In genomic region chr5:53194841-53195240, GRCm38 (mm10) we compare ENCODE assay signal across 24 mouse cellular contexts. TPM values are rescaled to one million over a fixed set of nuclear protein-coding genes. Genes with fewer than 3 reads are reported as not detected.
DNase-seq lines count a peak whose midpoint lies in the region; ATAC-seq lines count a peak whose summit lies in the region.
"Had no signal": no experiment of that assay in that cellular context is flagged by ENCODE, and none has a peak within 500 bp of the region (broad histone marks: within the 10 kb centered on the region; RNA-seq: fewer than 3 reads in every experiment).

No protein-coding gene starts in this region.

- DNase-seq in spleen, postnatal 36 days (ENCODE audit: low spot score in 2 of 2) = peak; percentile 10 to 11
- DNase-seq in spleen, adult 12 weeks (ENCODE audit: low spot score) = no peak
- no peak for DNase-seq in urinary bladder, adult 2 months (ENCODE audit: low spot score)
- no peak for DNase-seq in layer of hippocampus, adult 8-10 months (ENCODE audit: low spot score in 2 of 2)
- no peak for DNase-seq in cerebellum, adult 18-20 months
- DNase-seq: adrenal gland, postnatal 14 days; cerebellum, adult 2 months; embryo, embryonic 11 days; heart, postnatal 36 days; kidney, adult 9 months; kidney, postnatal 10 days; liver, postnatal 0 days; lung, postnatal 36 days; midbrain, embryonic 14.5 days; retina, postnatal 1 day; right cerebral cortex, postnatal 14 days; thymus, adult 18-20 months; thymus, postnatal 25 days had no signal

- ATAC-seq in common myeloid progenitor, adult 5-6 weeks (replicated peaks; ENCODE audit: low read depth, poor library complexity, severe bottlenecking) = peak; percentile 80
- peak; percentile 91 for ATAC-seq in megakaryocyte progenitor cell, adult 5-6 weeks (replicated peaks; ENCODE audit: poor library complexity)
- ATAC-seq: forebrain, embryonic 14.5 days; intestine, postnatal 0 days; liver, embryonic 12.5 days; liver, postnatal 0 days; Patski had no signal

RNA-seq across cellular contexts. Expression of gene Sel1l3, which starts 18.9 kb away (rescaled TPM):
- not detected in 2 replicates for total RNA-seq in common myeloid progenitor, adult 5-6 weeks (2017)
- total RNA-seq in megakaryocyte progenitor cell, adult 5-6 weeks (2015) = not detected in 2 replicates
- 0.03 TPM in 1 of 2 replicates, not detected in the other for total RNA-seq in megakaryocyte progenitor cell, adult 5-6 weeks (2017)
- polyA plus RNA-seq in urinary bladder, adult 2 months (2012; rRNA removed) = 6.6 and 7.8 TPM in 2 replicates
- total RNA-seq in layer of hippocampus, adult 8-10 months (2022) = 10 to 100 TPM; 40.5 to 49.8 (median 45.6) TPM

Comparison
In these comparisons a context has a peak if more than half of its experiments do, and no peak if none do; other contexts are left out.
1. DNase-seq: peak in spleen, postnatal 36 days (2 of 2); none in spleen, adult 12 weeks (single experiment), urinary bladder, adult 2 months (single experiment), layer of hippocampus, adult 8-10 months (0 of 2) and cerebellum, adult 18-20 months (0 of 2).
2. RNA of gene Sel1l3, which starts 18.9 kb away (total RNA-seq): 40.5 to 49.8 TPM in layer of hippocampus, adult 8-10 months; not detected in common myeloid progenitor, adult 5-6 weeks and 0.03 TPM in megakaryocyte progenitor cell, adult 5-6 weeks; every median in the first group is over 10 times any median in the second.